Mouse (Mus musculus): ENCODE measurements around the gene Gpi1. TPM values are rescaled to one million over a fixed set of nuclear protein-coding genes. Genes with fewer than 3 reads are reported as not detected.

Gene Gpi1
- 20.1 TPM for polyA plus RNA-seq (2014; fragmentation: Illumina TruSeq; extraction: RNeasy Lipid Tissue Mini Kit (QIAGEN cat#74804); ENCODE audit: low replicate concordance)

DNA sequence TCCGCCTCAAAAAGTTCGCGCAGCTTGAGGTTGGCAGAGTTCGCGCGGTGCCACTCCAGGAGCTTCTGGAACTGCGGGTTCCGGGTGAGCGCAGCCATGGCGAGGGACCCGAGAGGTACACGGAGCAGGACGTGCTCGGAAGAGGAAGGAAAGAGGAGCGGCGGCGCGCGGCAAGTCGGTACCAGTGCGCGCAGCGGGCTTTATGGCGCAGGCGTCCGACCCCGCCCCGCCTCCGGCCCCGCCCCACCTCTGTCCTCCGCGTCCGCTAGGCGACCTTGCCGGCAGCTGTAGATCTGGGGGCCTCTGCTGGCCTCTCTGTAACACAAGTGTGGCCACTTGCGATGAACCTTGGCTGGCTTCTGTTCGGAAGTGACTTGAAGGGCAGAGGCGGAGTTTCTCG, at the start of gene Gpi1:
TSS of gene Gpi1 (minus strand) at position 221 of the 400 bp plus-strand sequence.

DNA sequence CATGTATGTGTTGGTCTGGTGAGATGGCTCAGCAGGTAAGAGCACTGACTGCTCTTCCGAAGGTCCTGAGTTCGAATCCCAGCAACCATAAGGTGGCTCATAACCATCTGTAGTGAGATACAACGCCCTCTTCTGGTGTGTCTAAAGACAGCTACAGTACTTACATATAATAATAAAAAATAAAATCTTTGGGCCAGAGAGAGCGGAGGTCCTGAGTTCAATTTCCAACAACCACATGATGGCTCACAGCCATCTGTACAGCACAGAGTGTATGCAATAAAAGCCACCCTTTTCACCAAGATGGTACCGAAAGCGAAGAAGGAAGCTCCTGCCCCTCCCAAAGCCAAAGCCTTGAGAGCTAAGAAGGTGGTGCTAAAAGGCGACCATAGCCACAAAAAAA, 20.6 kb upstream of the Gpi1 start, which contains the start of gene Gm6096:
TSS of gene Gm6096 (plus strand) at position 301 of the 400 bp plus-strand sequence.

DNA sequence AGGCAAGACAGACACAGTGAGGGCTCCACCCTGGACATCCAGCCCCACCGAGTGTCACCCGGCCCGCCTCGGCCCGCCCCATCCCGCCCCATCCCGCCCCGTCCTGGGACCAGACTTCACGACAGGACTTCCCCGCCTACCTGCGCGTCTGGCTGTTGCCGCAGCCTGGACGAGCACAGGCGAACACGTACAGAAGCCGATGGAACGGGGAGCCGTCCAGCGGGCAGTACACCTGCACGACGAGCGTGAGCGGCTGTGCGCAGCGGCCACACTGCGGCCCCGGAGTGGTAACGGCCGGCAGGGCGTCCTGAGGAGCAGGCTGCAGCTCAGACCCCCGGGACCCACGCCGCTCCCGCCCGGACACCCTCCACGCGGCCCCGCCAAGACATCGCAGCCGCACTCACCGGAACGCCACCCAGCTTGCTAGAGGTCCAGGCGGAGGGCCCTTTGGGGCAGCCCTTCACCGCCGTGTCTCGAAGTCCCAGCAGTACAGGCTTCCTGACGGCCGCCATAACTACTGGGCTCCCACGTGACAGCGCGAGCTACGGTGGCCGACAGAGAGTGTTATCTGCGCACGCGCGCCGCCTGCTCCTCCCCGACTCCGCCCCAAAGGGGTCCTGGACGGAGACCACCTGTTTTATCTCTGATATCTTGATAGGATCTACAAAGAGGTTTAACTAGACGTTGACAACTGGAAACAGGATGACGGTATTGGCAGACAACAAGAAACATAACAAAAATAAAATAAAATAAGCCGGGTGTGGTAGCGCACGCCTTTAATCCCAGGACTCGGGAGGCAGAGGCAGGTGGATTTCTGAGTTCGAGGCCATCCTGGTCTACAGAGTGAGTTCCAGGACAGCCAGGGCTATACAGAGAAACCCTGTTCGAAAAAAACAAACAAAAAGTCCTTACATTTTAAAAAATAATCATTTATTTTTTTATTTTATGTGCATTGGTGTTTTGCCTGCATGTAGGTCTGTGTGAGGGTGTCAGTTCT, 33.7 kb downstream of the Gpi1 start, which contains the start of gene Pdcd2l:
TSS of gene Pdcd2l (minus strand) at position 530 of the 997 bp plus-strand sequence.

DNA sequence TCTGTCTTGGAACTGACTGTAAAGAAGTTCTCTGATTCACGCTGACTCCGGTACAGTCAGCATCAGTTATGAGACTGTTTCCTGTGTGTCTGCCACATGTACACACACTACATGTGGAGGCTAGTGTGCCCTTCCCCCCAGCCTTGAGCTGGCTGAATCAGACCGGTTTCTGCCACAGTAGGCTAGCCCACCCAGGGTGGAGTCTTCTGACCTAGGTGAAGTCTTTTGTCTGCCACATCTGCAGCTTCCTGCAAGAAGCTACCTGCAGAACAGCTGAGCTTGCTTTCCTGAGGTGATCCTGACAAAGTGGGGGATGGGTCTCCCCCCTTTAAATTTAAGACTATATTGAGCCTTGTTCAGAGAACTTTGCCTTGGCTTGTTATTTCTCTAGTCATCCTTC, 60.7 kb downstream of the Gpi1 start, which contains the start of gene Uba2:
TSS of gene Uba2 (minus strand) at position 146 of the 400 bp plus-strand sequence.

Other genes starting within 250 kb of the Gpi1 start
- not detected for gene Scgb2b27, start 216.4 kb downstream of the Gpi1 start, polyA plus RNA-seq (2014; fragmentation: Illumina TruSeq; extraction: RNeasy Lipid Tissue Mini Kit (QIAGEN cat#74804); ENCODE audit: low replicate concordance)
- gene Scgb1b27, start 208.9 kb downstream of the Gpi1 start, polyA plus RNA-seq (2014; fragmentation: Illumina TruSeq; extraction: RNeasy Lipid Tissue Mini Kit (QIAGEN cat#74804); ENCODE audit: low replicate concordance): not detected
- not detected for gene Scgb1b30, start 134.9 kb downstream of the Gpi1 start, polyA plus RNA-seq (2014; fragmentation: Illumina TruSeq; extraction: RNeasy Lipid Tissue Mini Kit (QIAGEN cat#74804); ENCODE audit: low replicate concordance)
- gene Wtip, start 97.1 kb downstream of the Gpi1 start, polyA plus RNA-seq (2014; fragmentation: Illumina TruSeq; extraction: RNeasy Lipid Tissue Mini Kit (QIAGEN cat#74804); ENCODE audit: low replicate concordance): not detected
- 57.0 TPM for gene Uba2, start 60.7 kb downstream of the Gpi1 start, polyA plus RNA-seq (2014; fragmentation: Illumina TruSeq; extraction: RNeasy Lipid Tissue Mini Kit (QIAGEN cat#74804); ENCODE audit: low replicate concordance)
- gene Pdcd2l, start 33.7 kb downstream of the Gpi1 start, polyA plus RNA-seq (2014; fragmentation: Illumina TruSeq; extraction: RNeasy Lipid Tissue Mini Kit (QIAGEN cat#74804); ENCODE audit: low replicate concordance): 2.3 TPM
- gene Gm6096, start 20.7 kb upstream of the Gpi1 start, polyA plus RNA-seq (2014; fragmentation: Illumina TruSeq; extraction: RNeasy Lipid Tissue Mini Kit (QIAGEN cat#74804); ENCODE audit: low replicate concordance): not detected
- 29.7 TPM for gene 4931406P16Rik, start 83.2 kb upstream of the Gpi1 start, polyA plus RNA-seq (2014; fragmentation: Illumina TruSeq; extraction: RNeasy Lipid Tissue Mini Kit (QIAGEN cat#74804); ENCODE audit: low replicate concordance)
- 119 TPM for gene Lsm14a, start 163.0 kb upstream of the Gpi1 start, polyA plus RNA-seq (2014; fragmentation: Illumina TruSeq; extraction: RNeasy Lipid Tissue Mini Kit (QIAGEN cat#74804); ENCODE audit: low replicate concordance)

All from small intestine, adult 10 weeks (tissue).